Mouse (Mus musculus): ENCODE results near the gene Cdkal1.

DNA sequence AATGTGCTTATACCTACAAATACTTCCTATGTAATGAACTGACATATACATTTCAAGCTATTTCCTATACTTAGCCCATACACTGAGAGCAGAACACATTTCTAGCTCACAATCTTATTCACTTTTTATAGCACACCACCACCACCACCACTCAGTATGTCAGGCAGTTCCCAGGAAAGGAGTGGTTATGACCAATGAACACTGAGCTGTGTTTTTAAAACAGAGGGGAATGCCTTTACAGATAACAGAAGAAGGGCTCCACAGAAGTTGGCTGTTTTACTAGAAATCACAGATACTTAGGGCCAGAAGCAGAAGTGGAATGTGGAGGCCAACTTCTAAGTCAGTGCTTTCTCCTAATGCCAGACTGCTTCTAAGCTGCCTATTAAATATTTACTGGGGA, 121.0 kb downstream of the Cdkal1 start:
- TF ChIP-seq CTCF (IDR thresholded peaks at IDR 0.05; ENCODE audit: control insufficient read depth, insufficient read depth, insufficient read length) = no peak
- no peak for TF ChIP-seq CEBPB (IDR thresholded peaks at IDR 0.05; ENCODE audit: low read depth)
- no peak for TF ChIP-seq MAX (IDR thresholded peaks at IDR 0.05)
- no peak for TF ChIP-seq USF1 (IDR thresholded peaks at IDR 0.05; ENCODE audit: low read depth)
- TF ChIP-seq FOSL1 (IDR thresholded peaks at IDR 0.05; ENCODE audit: insufficient read depth, low read length, poor library complexity, severe bottlenecking) = no peak
